Mouse (Mus musculus) ES-E14 (cell line): ENCODE data around the gene Nova2. TPM values are rescaled to one million over a fixed set of nuclear protein-coding genes. Genes with fewer than 3 reads are reported as not detected.
A peak's percentile ranks its signal among the peaks of the same experiment; 100 is the strongest.

ENCODE experiments used
- DNase-seq: peaks from one replicate; pipeline ENCODE4 v3.0.0-alpha.2; 2013; ENCODE audit warnings: low read depth, low spot score
- H3K27ac ChIP-seq: 2 replicates; pipeline ENCODE4 v1.5.1; 2012; ENCODE audit warnings: low read depth, mild to moderate bottlenecking, low read length, moderate library complexity, mixed read lengths; ENCODE audit not compliant: poor library complexity, insufficient read depth, severe bottlenecking
- H3K36me3 ChIP-seq: 2 replicates; pipeline ENCODE4 v1.6.1; 2012; ENCODE audit warnings: mild to moderate bottlenecking, low read length, moderate library complexity, mixed read lengths; ENCODE audit not compliant: control insufficient read depth, poor library complexity, insufficient read depth, severe bottlenecking
- H3K4me1 ChIP-seq, 2 experiments: fragments of 150-350 bp in 1 of 2; sonication (generic) in 1 of 2; 2 replicates each; pipeline ENCODE4 v1.6.1; 2012; ENCODE audit warnings: low read length in 2 of 2, mild to moderate bottlenecking in 1 of 2, mixed read lengths in 1 of 2; ENCODE audit not compliant: control insufficient read depth in 2 of 2, insufficient read depth in 2 of 2, poor library complexity in 1 of 2
- H3K4me3 ChIP-seq, 2 experiments: fragments of 150-350 bp in 1 of 2; sonication (generic) in 1 of 2; 2 replicates each; pipeline ENCODE4 v1.5.1; 2012; ENCODE audit warnings: low read length in 2 of 2, low read depth in 1 of 2, mild to moderate bottlenecking in 1 of 2, mixed read lengths in 1 of 2; ENCODE audit not compliant: insufficient read depth in 1 of 2, poor library complexity in 1 of 2, severe bottlenecking in 1 of 2
- H3K9ac ChIP-seq: 2 replicates; pipeline ENCODE4 v1.6.1; 2012; ENCODE audit warnings: low read depth, mild to moderate bottlenecking, low read length, mixed read lengths; ENCODE audit not compliant: poor library complexity, insufficient read depth, severe bottlenecking
- H3K9me3 ChIP-seq: fragments of 150-350 bp; sonication (generic); 2 replicates; pipeline ENCODE4 v1.6.1; 2012; ENCODE audit warnings: low read depth, mild to moderate bottlenecking, low read length; ENCODE audit not compliant: control insufficient read depth, insufficient read depth
- CHD2 ChIP-seq: IDR thresholded peaks from 2 replicates; pipeline ENCODE4 v1.6.1; 2014; ENCODE audit warnings: mild to moderate bottlenecking, low read depth, low read length, inconsistent platforms
- HCFC1 ChIP-seq: IDR thresholded peaks from 2 replicates; pipeline ENCODE4 v1.6.1; 2012; ENCODE audit warnings: low read length, inconsistent platforms, borderline replicate concordance; ENCODE audit not compliant: insufficient read depth
- MAFK ChIP-seq: IDR thresholded peaks from 2 replicates; pipeline ENCODE4 v1.6.1; 2014; ENCODE audit warnings: mild to moderate bottlenecking, low read depth, low read length, inconsistent platforms; ENCODE audit not compliant: insufficient read depth
- ZC3H11A ChIP-seq: IDR thresholded peaks from 2 replicates; pipeline ENCODE4 v1.6.1; 2012; ENCODE audit warnings: low read depth, mild to moderate bottlenecking, inconsistent platforms, low read length, borderline replicate concordance
- ZNF384 ChIP-seq: IDR thresholded peaks from 2 replicates; pipeline ENCODE4 v1.6.1; 2012; ENCODE audit warnings: low read depth, low read length, inconsistent platforms
- in situ Hi-C, 2 experiments: fragments of 600-800 bp; cut with MboI; formaldehyde crosslinking; loops; one replicate each; pipeline ENCODE4 v1.15.1; 2025; ENCODE audit warnings: low sequenced_read_pairs in 2 of 2, inconsistent platforms in 1 of 2; ENCODE audit not compliant: unreplicated experiment in 2 of 2
- total RNA-seq: library from RNA; depleted of rRNA; stranded (reverse); fragments of 300-350 nt; gene quantifications from 2 replicates; pipeline ENCODE4 v1.2.3, GENCODE M21; 2012

The Nova2 gene
- total RNA-seq, 1 experiment = 0.80 TPM

DNA sequence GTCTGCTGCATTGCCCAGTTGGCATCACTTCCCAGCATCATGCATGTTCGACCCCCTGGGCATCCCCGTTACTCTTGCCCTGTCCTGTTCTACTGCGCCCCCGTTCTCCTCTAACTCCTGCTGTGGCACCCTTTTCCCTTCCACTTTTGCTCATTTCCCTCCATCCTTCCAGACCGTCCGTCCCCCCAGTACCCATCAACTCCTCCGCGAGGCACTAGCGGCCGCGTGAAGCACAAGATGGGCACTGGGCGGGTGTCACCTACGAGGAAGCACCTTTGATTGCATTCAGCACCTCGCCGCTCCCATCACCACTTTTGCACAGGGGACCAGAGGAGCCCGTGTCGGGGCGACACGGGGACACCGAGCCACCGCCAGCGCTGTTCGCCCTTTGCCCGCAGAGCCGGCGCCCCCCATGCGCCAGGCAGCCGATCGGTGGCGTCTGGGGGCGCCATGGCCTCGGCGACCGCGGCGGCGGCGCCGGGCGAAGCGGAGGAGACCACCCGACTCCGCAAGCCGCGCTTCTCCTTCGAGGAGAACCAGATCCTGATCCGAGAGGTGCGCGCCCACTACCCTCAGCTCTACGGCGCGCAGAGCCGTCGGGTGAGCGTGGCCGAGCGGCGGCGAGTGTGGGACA lies 66.1 kb downstream of the Nova2 start:
- DNase-seq = no peak

GRCm38 (mm10) chr7:18992294-18992675 lies 66.6 kb downstream of the Nova2 start:
- DNase-seq = no peak
- H3K27ac ChIP-seq = no peak overlapping the region
- no peaks in the 10 kb centered on the region for H3K9me3 ChIP-seq
- H3K36me3 ChIP-seq = no peaks in the 10 kb centered on the region
- TF ChIP-seq HCFC1 (no peak), MAFK (no peak), ZNF384 (no peak), CHD2 (no peak), ZC3H11A (no peak)
- H3K4me1 ChIP-seq = peaks cover 0 to 3% of the 10 kb centered on the region in 2 experiments; a peak in 1 of 4 replicates
- in situ Hi-C loops = no loop called here
- H3K9ac ChIP-seq = peak overlapping the region; percentile 44
- peak overlapping the region; percentile 59 to 70 for H3K4me3 ChIP-seq

More for the DNA sequence above, 66.1 kb downstream of the Nova2 start:
- Histone ChIP-seq H3K9ac (peak overlapping the region; percentile 44), H3K9me3 (no peaks in the 10 kb centered on the region), H3K27ac (no peak overlapping the region), H3K4me3 (peak overlapping the region; percentile 59 to 70), H3K36me3 (no peaks in the 10 kb centered on the region), H3K4me1 (peaks cover 0 to 3% of the 10 kb centered on the region in 2 experiments; a peak in 1 of 4 replicates)
- TF ChIP-seq MAFK (no peak), CHD2 (no peak), HCFC1 (no peak), ZNF384 (no peak), ZC3H11A (no peak)
- in situ Hi-C loops = no loop called here

- Histone ChIP-seq H3K36me3 (no peaks in the 10 kb centered on the region; the same call in 1 of the 2 replicates), H3K9ac (no peak overlapping the region), H3K4me3 (no peak overlapping the region), H3K9me3 (no peaks in the 10 kb centered on the region), H3K27ac (no peak overlapping the region), H3K4me1 (peaks cover 0 to 3% of the 10 kb centered on the region in 2 experiments; a peak in 1 of 4 replicates)
- TF ChIP-seq ZC3H11A = no peak
- no peak for TF ChIP-seq ZNF384
- TF ChIP-seq CHD2 = no peak
- no peak for TF ChIP-seq HCFC1
- no peak for TF ChIP-seq MAFK
- no peak for DNase-seq
- in situ Hi-C loops = no loop called here
Observed at GRCm38 (mm10) chr7:18993036-18993435, 67.3 kb downstream of the Nova2 start.

GRCm38 (mm10) chr7:18998835-18999234 lies 73.1 kb downstream of the Nova2 start:
- H3K4me3 ChIP-seq = no peak overlapping the region
- in situ Hi-C loops = no loop called here

More at GRCm38 (mm10) chr7:18998835-18999234, 73.1 kb downstream of the Nova2 start:
- Histone ChIP-seq H3K36me3 (no peaks in the 10 kb centered on the region; the same call in 1 of the 2 replicates), H3K9me3 (no peaks in the 10 kb centered on the region), H3K9ac (no peak overlapping the region), H3K27ac (no peak overlapping the region), H3K4me1 (peaks cover 0 to 8% of the 10 kb centered on the region in 2 experiments; a peak in 2 of 4 replicates)
- TF ChIP-seq MAFK (no peak), ZNF384 (no peak), HCFC1 (no peak), CHD2 (no peak), ZC3H11A (no peak)
- no peak for DNase-seq
